Mouse (Mus musculus) embryonic facial prominence, embryonic 13.5 days (tissue): Measurements from ENCODE around the gene Pkd1l3. TPM values are rescaled to one million over a fixed set of nuclear protein-coding genes. Genes with fewer than 3 reads are reported as not detected.

Experiments used
- ATAC-seq: fragments of 200-750 bp; cut with Nextera tagmentation; 2 replicates; pipeline ENCODE4 v1.8.0; 2017; ENCODE audit warnings: low read depth; ENCODE audit not compliant: insufficient number of reproducible peaks, insufficient read depth, low FRiP score, low TSS enrichment
- H3K27ac ChIP-seq: fragments of 300-500 bp; sonication (generic); 2 replicates; pipeline ENCODE4 v1.5.1; 2015; ENCODE audit warnings: moderate library complexity, mild to moderate bottlenecking, inconsistent platforms
- H3K27me3 ChIP-seq: fragments of 300-500 bp; sonication (generic); 2 replicates; pipeline ENCODE4 v1.6.1; 2015; ENCODE audit warnings: mild to moderate bottlenecking, inconsistent platforms
- H3K36me3 ChIP-seq: fragments of 300-500 bp; sonication (generic); 2 replicates; pipeline ENCODE4 v1.6.1; 2015; ENCODE audit warnings: mild to moderate bottlenecking, inconsistent platforms
- H3K4me1 ChIP-seq: fragments of 300-500 bp; sonication (generic); 2 replicates; pipeline ENCODE4 v1.6.1; 2015; ENCODE audit warnings: inconsistent platforms
- H3K4me2 ChIP-seq: fragments of 300-500 bp; sonication (generic); 2 replicates; pipeline ENCODE4 v1.6.1; 2015; ENCODE audit warnings: moderate library complexity, mild to moderate bottlenecking, inconsistent platforms
- H3K4me3 ChIP-seq: fragments of 300-500 bp; sonication (generic); 2 replicates; pipeline ENCODE4 v1.5.1; 2015; ENCODE audit warnings: mild to moderate bottlenecking, inconsistent platforms
- H3K9ac ChIP-seq: fragments of 300-500 bp; sonication (generic); 2 replicates; pipeline ENCODE4 v1.6.1; 2015; ENCODE audit warnings: mild to moderate bottlenecking, inconsistent platforms
- H3K9me3 ChIP-seq: fragments of 300-500 bp; sonication (generic); 2 replicates; pipeline ENCODE4 v1.6.1; 2016; ENCODE audit warnings: inconsistent platforms
- WGBS: fragments of 180-500 bp; shearing (Covaris S2); methylation state at CpG from one replicate; pipeline ENCODE4 v1.1.7; 2015; ENCODE audit warnings: mixed read lengths; 5-methylcytosine and 5-hydroxymethylcytosine counted together
- polyA plus RNA-seq: library from polyadenylated mRNA; unstranded; fragments of >200 nt; fragmentation: Nextera tagmentation; extraction: Ambion mirVana; gene quantifications from 2 replicates; pipeline ENCODE4 v1.2.1, GENCODE M21; 2015

The Pkd1l3 gene
- polyA plus RNA-seq, 1 experiment from 2014 or later, result 0.30 TPM

DNA sequence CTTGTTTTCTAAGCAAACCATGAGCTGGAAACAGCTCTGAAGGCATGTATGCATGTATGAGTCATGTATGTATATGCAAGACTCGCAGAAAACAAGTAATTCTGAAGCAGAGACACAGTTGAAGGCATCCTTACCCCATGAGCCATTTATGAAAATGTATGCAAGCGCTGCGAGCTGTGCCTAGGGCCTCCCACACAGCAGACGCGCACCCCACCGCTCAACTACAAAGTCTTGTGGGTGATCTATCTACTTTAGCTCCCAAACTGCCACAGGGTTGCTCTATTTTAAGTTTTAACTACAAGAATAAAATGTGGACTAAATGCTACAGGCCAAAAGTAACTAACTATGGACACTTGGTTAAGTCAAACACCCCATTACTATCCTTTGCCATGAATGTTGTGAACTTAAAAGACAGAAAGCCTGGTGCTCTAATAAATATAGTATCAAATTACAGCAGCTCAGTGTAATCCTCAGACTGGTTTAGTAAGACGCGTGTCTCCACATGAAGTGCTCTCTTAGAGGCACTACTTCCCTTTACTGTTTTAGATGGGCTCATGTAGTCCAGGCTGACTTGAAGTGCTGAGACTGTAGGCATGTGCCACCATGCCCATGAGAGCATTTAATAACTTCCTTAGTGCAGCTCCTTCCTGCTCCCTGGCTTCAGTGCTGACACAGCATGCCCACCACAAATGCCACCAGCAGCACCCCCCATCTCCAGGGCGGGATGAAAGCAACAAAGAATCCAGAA lies 61.8 kb downstream of the Pkd1l3 start:
- Histone ChIP-seq H3K36me3 (peaks cover 98% of the 10 kb centered on the region), H3K27ac (peak overlapping the region; percentile 53; the same call in 1 of the 2 replicates), H3K9me3 (no peaks in the 10 kb centered on the region), H3K27me3 (no peaks in the 10 kb centered on the region), H3K4me1 (no peaks in the 10 kb centered on the region), H3K9ac (no peak overlapping the region), H3K4me3 (no peak overlapping the region), H3K4me2 (no peak overlapping the region)
- 81% methylated on average over 9 of the region's 9 CpGs for WGBS
- 0 out of 2 replicates have a peak, but pooled peaks have one; percentile 52 for ATAC-seq

DNA sequence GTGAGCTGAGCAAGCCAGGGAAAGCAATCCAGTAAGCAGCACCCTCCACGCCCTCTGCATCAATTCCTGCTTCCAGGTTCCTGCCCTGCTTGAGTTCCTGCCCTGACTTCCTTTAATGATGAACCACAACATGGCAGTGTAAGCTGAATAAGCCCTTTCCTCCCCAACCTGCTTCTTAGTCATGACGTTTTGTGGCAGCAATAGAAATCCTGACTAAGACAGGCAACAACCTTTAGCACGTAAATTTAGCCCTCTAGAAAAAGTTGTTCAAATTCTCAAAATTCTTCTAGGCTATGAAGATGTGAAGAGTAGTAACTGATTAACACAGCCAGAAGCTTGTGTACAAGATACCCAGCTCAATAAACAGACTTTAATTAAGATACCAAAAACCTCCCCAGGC lies 67.2 kb downstream of the Pkd1l3 start:
- Histone ChIP-seq H3K4me2 (no peak overlapping the region), H3K36me3 (peaks cover 73% of the 10 kb centered on the region), H3K4me1 (peaks cover 6% of the 10 kb centered on the region; the same call in 1 of the 2 replicates), H3K9me3 (no peaks in the 10 kb centered on the region), H3K4me3 (no peak overlapping the region), H3K27me3 (no peaks in the 10 kb centered on the region), H3K27ac (no peak overlapping the region), H3K9ac (no peak overlapping the region)
- WGBS, result 77% methylated on average over 3 of the region's 3 CpGs
- no peak for ATAC-seq

DNA sequence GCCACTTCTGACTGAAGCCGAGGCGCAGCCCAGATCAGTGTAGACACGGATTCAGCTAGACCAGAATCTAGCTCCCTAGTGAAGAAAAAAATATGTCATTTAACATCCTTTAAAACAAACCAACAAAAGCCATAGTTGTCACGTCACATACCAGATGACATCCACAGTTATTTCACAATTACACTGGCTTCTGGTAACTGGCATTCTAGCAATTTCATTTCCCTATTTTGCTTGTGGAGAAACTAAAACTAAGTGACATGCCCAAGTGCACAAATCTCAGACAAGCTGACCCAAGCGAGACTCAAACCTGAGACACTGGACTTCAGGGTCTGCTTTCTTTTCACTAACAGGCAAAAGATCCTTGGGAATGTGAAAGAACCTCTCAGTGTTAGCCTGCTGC lies 67.8 kb downstream of the Pkd1l3 start:
- Histone ChIP-seq H3K27me3 (no peaks in the 10 kb centered on the region), H3K9ac (no peak overlapping the region), H3K36me3 (peaks cover 67% of the 10 kb centered on the region), H3K4me1 (peaks cover 6% of the 10 kb centered on the region; the same call in 1 of the 2 replicates), H3K27ac (no peak overlapping the region), H3K4me3 (no peak overlapping the region), H3K4me2 (no peak overlapping the region), H3K9me3 (no peaks in the 10 kb centered on the region)
- 90% methylated on average over 5 of the region's 5 CpGs for WGBS
- no peak for ATAC-seq

DNA sequence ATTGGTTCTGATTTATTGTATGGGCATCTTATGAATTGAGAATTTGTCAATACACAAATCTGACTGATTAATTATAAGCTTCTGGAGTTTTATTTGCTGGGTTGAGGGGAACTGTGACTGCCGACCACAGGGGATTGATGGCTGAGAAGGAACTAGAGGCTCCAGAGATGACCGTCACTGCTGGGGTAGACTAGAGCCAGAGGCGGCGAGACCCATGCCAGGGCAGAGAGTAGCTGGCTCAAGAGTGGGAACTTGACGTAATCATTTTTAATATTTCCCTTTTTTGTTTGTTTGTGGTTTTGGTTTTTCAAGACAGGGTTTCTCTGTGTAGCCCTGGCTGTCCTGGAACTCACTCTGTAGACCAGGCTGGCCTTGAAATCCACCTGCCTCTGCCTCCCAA lies 72.9 kb downstream of the Pkd1l3 start:
- Histone ChIP-seq H3K27me3 (no peaks in the 10 kb centered on the region), H3K4me2 (no peak overlapping the region), H3K9ac (no peak overlapping the region), H3K4me1 (peaks cover 24% of the 10 kb centered on the region), H3K9me3 (no peaks in the 10 kb centered on the region), H3K27ac (no peak overlapping the region), H3K4me3 (no peak overlapping the region), H3K36me3 (peaks cover 22% of the 10 kb centered on the region)
- ATAC-seq, result no peak
- WGBS, result 88% methylated on average over 5 of the region's 5 CpGs

DNA sequence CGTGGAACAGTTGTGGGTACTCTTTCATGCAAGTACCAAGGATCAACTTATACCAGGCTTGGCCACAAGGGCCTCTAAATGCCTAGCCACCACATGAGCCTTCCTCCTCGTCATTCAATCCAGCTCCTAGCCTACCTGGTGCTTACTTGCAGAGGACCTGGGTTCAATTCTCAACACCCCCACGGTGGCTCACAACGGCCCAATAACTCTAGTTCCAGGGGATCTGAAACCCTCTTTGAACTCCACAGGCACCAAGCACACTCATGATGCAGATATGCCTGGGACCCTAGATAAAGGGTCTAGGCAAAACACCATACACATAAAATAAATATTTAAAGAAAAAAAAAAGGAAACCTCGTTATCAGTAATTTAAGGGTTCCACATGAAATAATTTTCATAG lies 77.5 kb downstream of the Pkd1l3 start:
- peaks cover 25% of the 10 kb centered on the region for H3K4me1 ChIP-seq
- peak overlapping the region; percentile 73 for H3K4me2 ChIP-seq
- H3K36me3 ChIP-seq, result peaks cover 4% of the 10 kb centered on the region; the same call in 1 of the 2 replicates
- no peak overlapping the region for H3K27ac ChIP-seq
- H3K9ac ChIP-seq, result peak overlapping the region; percentile 97
- ATAC-seq, result no peak
- H3K9me3 ChIP-seq, result no peaks in the 10 kb centered on the region
- no peaks in the 10 kb centered on the region for H3K27me3 ChIP-seq
- whole genome bisulfite sequencing, result 43% methylated on average over 5 of the region's 5 CpGs
- H3K4me3 ChIP-seq, result peak overlapping the region; percentile 96

DNA sequence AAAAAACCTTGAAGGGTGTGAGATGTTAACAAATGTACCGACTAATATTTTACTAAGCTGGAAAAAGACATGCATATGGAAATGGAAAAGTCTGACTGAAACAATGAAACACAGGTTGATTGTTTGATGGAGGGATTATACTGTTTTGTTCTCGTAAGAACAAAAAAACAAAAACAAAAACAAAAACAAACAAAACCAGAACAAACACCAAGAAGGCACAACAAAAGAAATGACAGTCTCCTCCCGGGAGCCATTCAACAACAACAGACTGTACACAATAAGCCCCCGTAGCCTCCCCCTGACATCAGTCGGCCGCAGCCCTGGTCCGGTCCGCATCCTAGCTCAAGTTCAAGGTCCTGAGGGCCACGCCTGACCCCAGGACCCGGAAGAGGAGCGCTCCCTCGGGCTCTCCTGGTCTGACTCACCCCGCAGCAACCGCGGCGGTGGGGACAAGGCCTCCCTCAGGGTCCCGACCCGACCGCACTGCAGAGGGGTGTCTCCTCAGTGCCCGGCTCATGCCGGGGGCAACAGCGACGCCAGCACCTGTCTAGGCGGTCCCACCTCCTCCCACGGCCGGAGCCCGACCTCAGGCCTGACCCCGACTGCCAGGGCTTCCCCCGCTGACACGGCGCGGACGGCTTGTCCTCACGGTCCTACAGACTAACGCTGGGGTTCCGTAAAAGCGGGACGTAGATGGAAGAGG lies 78.3 kb downstream of the Pkd1l3 start:
- Histone ChIP-seq H3K4me3 (peak overlapping the region; percentile 96), H3K4me1 (peaks cover 25% of the 10 kb centered on the region), H3K27ac (peak overlapping the region; percentile 77), H3K36me3 (peaks cover 4% of the 10 kb centered on the region; the same call in 1 of the 2 replicates), H3K27me3 (no peaks in the 10 kb centered on the region), H3K9ac (peak overlapping the region; percentile 97), H3K4me2 (peak overlapping the region; percentile 73), H3K9me3 (no peaks in the 10 kb centered on the region)
- ATAC-seq, result peak; percentile 53
- under 1% methylated on average over 38 of the region's 38 CpGs for WGBS

DNA sequence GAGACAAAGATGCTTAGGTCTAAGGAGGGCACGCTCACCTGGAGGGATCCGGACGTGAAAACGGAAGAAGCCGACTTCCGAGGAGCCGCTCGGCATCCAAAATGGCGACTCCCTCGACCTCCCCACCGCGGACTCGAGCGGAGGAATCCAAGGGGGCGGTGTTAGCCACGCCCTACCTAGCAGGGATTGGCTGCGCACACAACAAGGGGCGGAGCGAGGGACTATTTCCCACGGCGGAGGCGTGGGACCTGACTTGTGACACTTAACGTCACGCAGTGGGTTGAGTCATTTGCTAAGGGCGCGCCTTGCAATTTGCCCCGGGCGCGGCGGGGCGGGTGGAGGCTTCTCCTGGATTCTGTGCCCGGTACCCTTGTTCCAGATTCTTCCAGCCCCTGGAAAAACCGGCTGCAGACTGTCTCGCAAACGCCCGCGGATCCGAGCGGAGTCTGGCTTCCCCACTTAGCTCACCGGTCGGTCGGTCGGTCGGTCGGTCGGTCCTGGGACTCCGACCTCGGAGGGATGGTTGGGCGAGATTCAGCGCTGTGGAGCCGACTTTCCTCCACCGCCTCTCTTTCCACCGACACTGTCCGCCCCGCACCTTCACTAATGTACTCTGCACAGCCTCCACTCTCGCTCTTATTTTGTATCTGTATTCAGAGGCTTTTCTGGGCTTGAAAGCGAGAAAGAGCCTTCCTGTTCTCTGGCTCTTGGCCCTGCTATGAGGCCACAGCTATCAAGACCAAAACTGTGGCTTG lies 79.0 kb downstream of the Pkd1l3 start, which contains the start of gene Ist1:
Gene Ist1, minus strand, starts transcription at position 115 of the 755 bp plus-strand sequence.
- peak within 1 kb of the TSS; percentile 97 for H3K9ac ChIP-seq
- H3K27ac ChIP-seq, result peak within 1 kb of the TSS; percentile 77
- H3K4me1 ChIP-seq, result peaks cover 25% of the 10 kb centered on the region
- peak within 1 kb of the TSS; percentile 73 for H3K4me2 ChIP-seq
- H3K4me3 ChIP-seq, result peak within 1 kb of the TSS; percentile 96
- WGBS, result under 1% methylated on average over 57 of the region's 57 CpGs
- no peaks in the 10 kb centered on the region for H3K9me3 ChIP-seq
- peak; percentile 96 for ATAC-seq
- no peaks in the 10 kb centered on the region for H3K27me3 ChIP-seq
- peaks cover 2% of the 10 kb centered on the region; the same call in 1 of the 2 replicates for H3K36me3 ChIP-seq

DNA sequence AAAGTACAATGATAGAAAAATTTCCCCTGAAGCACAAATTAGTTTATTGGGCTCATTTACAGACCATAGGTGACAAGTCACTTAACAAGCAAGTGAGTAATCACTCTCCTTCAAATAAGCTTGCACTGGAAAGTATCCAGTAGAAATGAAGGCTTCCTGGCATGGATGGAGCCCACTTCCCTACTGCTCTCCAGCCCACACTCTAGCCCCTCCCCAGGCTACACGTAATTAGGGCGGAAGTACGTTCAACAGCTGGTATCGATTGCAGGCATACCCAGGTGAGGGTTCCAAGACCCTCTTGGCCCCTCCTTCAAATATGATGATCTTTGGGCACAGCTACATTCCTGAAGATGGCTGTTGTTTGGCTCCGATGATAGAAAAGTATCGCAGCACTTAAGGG lies 79.8 kb downstream of the Pkd1l3 start:
- H3K9me3 ChIP-seq, result no peaks in the 10 kb centered on the region
- peak overlapping the region; percentile 96; the same call in 1 of the 2 replicates for H3K4me3 ChIP-seq
- no peak overlapping the region for H3K9ac ChIP-seq
- no peak for ATAC-seq
- no peaks in the 10 kb centered on the region for H3K36me3 ChIP-seq
- WGBS, result 33% methylated on average over 6 of the region's 6 CpGs
- no peak overlapping the region for H3K27ac ChIP-seq
- peaks cover 25% of the 10 kb centered on the region for H3K4me1 ChIP-seq
- H3K27me3 ChIP-seq, result no peaks in the 10 kb centered on the region
- peak overlapping the region; percentile 73 for H3K4me2 ChIP-seq

DNA sequence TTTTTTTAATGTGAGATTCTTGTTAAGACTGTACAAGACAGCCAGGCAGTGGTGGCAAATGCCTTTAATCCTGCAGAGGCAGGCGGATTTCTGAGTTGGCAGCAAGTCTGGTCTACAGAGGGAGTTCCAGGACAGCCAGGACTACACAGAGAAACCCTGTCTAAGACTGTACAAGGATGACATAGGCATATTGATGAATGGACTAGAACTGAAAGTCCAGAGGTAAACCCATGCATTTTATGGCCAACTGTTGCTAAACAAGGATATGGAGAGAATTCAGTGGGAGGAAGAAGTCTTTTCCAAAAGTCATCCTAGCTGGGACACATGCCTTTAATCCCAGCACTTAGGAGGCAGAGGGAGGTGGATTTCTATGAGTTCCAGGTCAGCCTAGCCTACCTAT lies 83.4 kb downstream of the Pkd1l3 start:
- Histone ChIP-seq H3K36me3 (no peaks in the 10 kb centered on the region), H3K4me1 (peaks cover 8% of the 10 kb centered on the region), H3K27me3 (no peaks in the 10 kb centered on the region), H3K4me2 (no peak overlapping the region), H3K27ac (no peak overlapping the region), H3K9me3 (no peaks in the 10 kb centered on the region), H3K9ac (no peak overlapping the region), H3K4me3 (no peak overlapping the region)
- WGBS, result 62% methylated on average over 1 of the region's 1 CpGs
- ATAC-seq, result no peak

DNA sequence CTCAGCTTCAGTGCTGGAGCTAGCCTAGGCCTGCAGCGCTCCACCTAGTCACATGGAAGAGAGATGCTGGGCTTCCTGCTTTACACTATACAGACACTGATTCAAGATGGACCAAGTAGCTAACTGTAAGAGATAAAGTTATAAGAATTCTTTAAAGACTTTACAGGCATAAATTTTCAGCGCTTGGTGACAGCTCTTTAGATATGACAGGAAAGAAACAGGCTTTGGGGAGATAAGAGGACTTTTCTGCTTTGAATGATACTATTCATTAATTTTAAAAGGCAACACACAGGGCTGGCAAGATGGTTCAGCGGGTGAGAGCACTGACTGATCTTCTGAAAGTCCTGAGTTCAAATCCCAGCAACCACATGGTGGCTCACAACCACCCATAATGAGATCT lies 84.2 kb downstream of the Pkd1l3 start:
- no peak overlapping the region for H3K4me2 ChIP-seq
- H3K4me1 ChIP-seq, result peaks cover 8% of the 10 kb centered on the region
- H3K27ac ChIP-seq, result no peak overlapping the region
- no peak for ATAC-seq
- no peaks in the 10 kb centered on the region for H3K36me3 ChIP-seq
- no peaks in the 10 kb centered on the region for H3K9me3 ChIP-seq
- no peaks in the 10 kb centered on the region for H3K27me3 ChIP-seq
- no peak overlapping the region for H3K9ac ChIP-seq
- WGBS, result 85% methylated on average over 3 of the region's 3 CpGs
- no peak overlapping the region for H3K4me3 ChIP-seq

DNA sequence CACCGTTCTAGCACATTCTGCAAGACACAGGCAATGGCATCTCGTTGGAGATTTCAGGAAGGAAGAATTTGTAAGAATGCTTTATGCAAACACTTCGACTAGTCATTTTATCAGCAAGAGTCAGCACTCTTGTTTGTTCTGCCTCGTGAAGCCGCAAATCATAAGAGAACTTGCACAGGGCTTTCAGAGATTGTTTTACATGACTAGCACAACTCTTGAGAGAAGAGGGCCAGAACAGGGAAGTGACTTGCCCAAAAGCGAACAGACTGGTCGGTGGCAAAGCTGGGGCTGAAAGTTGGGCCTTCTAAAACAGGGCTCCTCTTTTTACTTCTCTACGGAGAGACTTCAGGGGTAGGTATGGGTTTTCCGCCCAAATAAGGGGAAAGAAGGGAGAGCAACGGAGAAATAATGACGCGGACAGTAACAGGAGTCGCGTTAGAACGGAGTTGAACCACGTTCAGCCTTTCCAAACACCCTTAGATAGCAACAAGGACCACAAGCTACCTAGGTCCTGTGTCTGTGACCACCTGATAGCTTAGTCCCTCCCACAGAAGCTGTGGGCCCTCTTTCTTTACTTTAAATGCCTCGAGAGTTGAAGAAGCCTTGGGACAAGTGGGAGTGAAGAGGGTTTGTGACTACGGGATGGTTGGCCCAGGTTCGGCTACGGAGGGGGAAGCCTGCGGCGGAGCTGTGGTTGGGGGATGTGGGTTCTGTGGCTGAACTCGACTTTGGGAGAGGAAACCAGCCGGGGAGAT lies 90.4 kb downstream of the Pkd1l3 start:
- peak overlapping the region; percentile 51 for H3K27ac ChIP-seq
- peaks cover 30% of the 10 kb centered on the region for H3K4me1 ChIP-seq
- no peaks in the 10 kb centered on the region for H3K27me3 ChIP-seq
- ATAC-seq, result no peak
- 11% methylated on average over 24 of the region's 24 CpGs for WGBS
- peaks cover 20% of the 10 kb centered on the region for H3K36me3 ChIP-seq
- peak overlapping the region; percentile 88 for H3K4me2 ChIP-seq
- peak overlapping the region; percentile 99 for H3K9ac ChIP-seq
- no peaks in the 10 kb centered on the region for H3K9me3 ChIP-seq
- peak overlapping the region; percentile 94 for H3K4me3 ChIP-seq
